Mouse (Mus musculus): ENCODE measurements at regions not wholly inside any gene's neighbourhood (a gene's known extent, or its start where the extent isn't known, plus 50 kb on each side); places are given as distances from the start of the nearest gene placed in this dataset.

GRCm38 (mm10) chr10:3630763-3631223, 90.8 kb downstream of the Iyd start:
- ChIA-PET POLR2A (no interaction called here), CTCF (no interaction called here)

- POLR2A ChIA-PET: no interaction called here
- CTCF ChIA-PET: no interaction called here
Observed at GRCm38 (mm10) chr10:3633871-3634496, 93.9 kb downstream of the Iyd start.

- POLR2A ChIA-PET: no interaction called here
- CTCF ChIA-PET: no interaction called here
Observed at GRCm38 (mm10) chr10:3644111-3644510, 96.1 kb upstream of the Plekhg1 start.

GRCm38 (mm10) chr10:3645030-3645429, 95.1 kb upstream of the Plekhg1 start:
- ChIA-PET CTCF (interaction anchor here in 1 of 4 experiments (0.8 kb wide), 1 partner anchor 16 kb away, joined by 3 read pairs; no protein-coding TSS in a partner anchor), POLR2A (interaction anchor here in 2 of 4 experiments (0.6 kb wide), 2 partner anchors 168 to 543 kb away, joined by 3 read pairs; no protein-coding TSS in a partner anchor)

- ChIA-PET CTCF (no interaction called here), POLR2A (interaction anchor here in 2 of 4 experiments (0.7 to 0.9 kb wide), 2 partner anchors 17 to 30 kb away, joined by 3 to 4 read pairs; no protein-coding TSS in a partner anchor)
Observed at GRCm38 (mm10) chr10:3646151-3646910, 93.8 kb upstream of the Plekhg1 start.

- CTCF ChIA-PET: interaction anchor here in 1 of 4 experiments (0.6 kb wide), 1 partner anchor 1478 kb away, joined by 3 read pairs; no protein-coding TSS in a partner anchor
- POLR2A ChIA-PET: no interaction called here
Observed at GRCm38 (mm10) chr10:3647811-3648731, 92.1 kb upstream of the Plekhg1 start.

GRCm38 (mm10) chr10:3649983-3650382, 90.2 kb upstream of the Plekhg1 start:
- ChIA-PET POLR2A (no interaction called here), CTCF (interaction anchor here in 1 of 4 experiments (0.5 kb wide), 1 partner anchor 55 kb away, joined by 3 read pairs; no protein-coding TSS in a partner anchor)

GRCm38 (mm10) chr10:3650561-3650960, 89.6 kb upstream of the Plekhg1 start:
- ChIA-PET POLR2A (no interaction called here), CTCF (interaction anchor here in 1 of 4 experiments (0.5 kb wide), 1 partner anchor 56 kb away, joined by 3 read pairs; no protein-coding TSS in a partner anchor)

GRCm38 (mm10) chr10:3652522-3652921, 87.6 kb upstream of the Plekhg1 start:
- POLR2A ChIA-PET: no interaction called here
- CTCF ChIA-PET: no interaction called here

GRCm38 (mm10) chr10:3656081-3656480, 84.1 kb upstream of the Plekhg1 start:
- ChIA-PET POLR2A (no interaction called here), CTCF (no interaction called here)

GRCm38 (mm10) chr10:3662156-3662555, 78.0 kb upstream of the Plekhg1 start:
- CTCF ChIA-PET: interaction anchor here in 1 of 4 experiments (0.6 kb wide), 1 partner anchor 337 kb away, joined by 3 read pairs; no protein-coding TSS in a partner anchor

GRCm38 (mm10) chr10:3662571-3662970, 77.6 kb upstream of the Plekhg1 start:
- ChIA-PET CTCF (interaction anchor here in 2 of 4 experiments (0.6 to 0.8 kb wide), 2 partner anchors 95 to 337 kb away, joined by 3 read pairs; no protein-coding TSS in a partner anchor), POLR2A (interaction anchor here in 2 of 4 experiments (0.8 to 1.9 kb wide), 3 partner anchors 13 to 41 kb away, joined by 3 to 4 read pairs (median 4); no protein-coding TSS in a partner anchor)

More at GRCm38 (mm10) chr10:3662156-3662555, 78.0 kb upstream of the Plekhg1 start:
- POLR2A ChIA-PET: interaction anchor here in 1 of 4 experiments (1.9 kb wide), 1 partner anchor 13 kb away, joined by 4 read pairs; no protein-coding TSS in a partner anchor

GRCm38 (mm10) chr10:3663296-3663695, 76.9 kb upstream of the Plekhg1 start:
- CTCF ChIA-PET: interaction anchor here in 1 of 4 experiments (0.8 kb wide), 1 partner anchor 95 kb away, joined by 3 read pairs; no protein-coding TSS in a partner anchor
- POLR2A ChIA-PET: interaction anchor here in 2 of 4 experiments (0.6 to 1.9 kb wide), 4 partner anchors 12 to 802 kb away, joined by 3 to 4 read pairs (median 4); no protein-coding TSS in a partner anchor

- ChIA-PET CTCF (no interaction called here), POLR2A (no interaction called here)
Observed at GRCm38 (mm10) chr10:3684481-3684880, 55.7 kb upstream of the Plekhg1 start.
